Mouse (Mus musculus): ENCODE results near the gene Ankrd12.

DNA sequence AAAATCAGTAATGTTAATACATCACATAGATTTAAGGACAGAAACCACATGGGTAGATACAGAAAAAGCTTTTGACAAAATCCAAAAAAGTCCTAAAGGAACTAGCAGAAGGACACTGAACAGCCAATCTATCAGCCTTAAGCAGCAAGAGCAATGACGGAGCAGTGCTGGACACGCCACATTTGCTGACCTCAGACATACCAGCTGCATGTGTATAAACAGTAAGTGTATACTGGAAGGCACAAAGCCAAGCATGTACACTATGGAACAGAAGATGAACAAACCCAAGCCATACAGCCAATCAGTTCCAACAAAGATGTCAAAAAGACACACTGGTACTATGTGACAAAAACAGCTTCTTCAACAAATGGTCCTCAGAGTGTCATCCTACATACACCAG is 19.7 kb downstream of the Ankrd12 start:
- no peak for TF ChIP-seq CTCF (IDR thresholded peaks at IDR 0.05)
- no peak for TF ChIP-seq POLR2A (IDR thresholded peaks at IDR 0.05; ENCODE audit: insufficient read depth, low read depth, low read length)

All from heart, adult 2 months (tissue).